Mouse (Mus musculus): Measurements from ENCODE around the gene Gm45021. TPM values are rescaled to one million over a fixed set of nuclear protein-coding genes. Genes with fewer than 3 reads are reported as not detected.
A peak's percentile ranks its signal among the peaks of the same experiment; 100 is the strongest.

The Gm45021 gene
- total RNA-seq, 2 experiments from 2014 or later: not detected

DNA sequence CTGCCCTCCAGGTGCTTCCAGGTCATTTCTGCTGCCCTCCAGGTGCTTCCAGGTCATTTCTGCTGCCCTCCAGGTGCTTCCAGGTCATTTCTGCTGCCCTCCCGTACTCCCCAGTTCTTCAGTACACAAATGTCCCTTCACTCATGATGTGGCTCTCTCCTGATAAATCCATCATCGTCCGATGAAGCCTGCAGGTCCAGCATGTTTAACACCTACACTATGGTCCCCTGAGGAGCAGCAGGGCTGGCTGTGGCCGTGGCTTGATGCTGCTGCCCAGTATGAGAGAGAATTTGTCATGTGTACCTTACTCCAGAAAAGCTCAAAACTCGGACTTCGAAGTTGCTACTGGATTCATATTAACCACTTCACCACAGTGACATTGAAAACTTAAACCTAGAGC is 52.0 kb downstream of the Gm45021 start:
- no peak for ATAC-seq (replicated peaks; ENCODE audit: low FRiP score, low TSS enrichment, poor library complexity, severe bottlenecking)

- peak; percentile 29; the same call in 1 of the 2 replicates for ATAC-seq (replicated peaks; ENCODE audit: low FRiP score, low TSS enrichment, poor library complexity, severe bottlenecking)
Measured at GRCm38 (mm10) chr6:48642764-48643292, 53.4 kb downstream of the Gm45021 start.

DNA sequence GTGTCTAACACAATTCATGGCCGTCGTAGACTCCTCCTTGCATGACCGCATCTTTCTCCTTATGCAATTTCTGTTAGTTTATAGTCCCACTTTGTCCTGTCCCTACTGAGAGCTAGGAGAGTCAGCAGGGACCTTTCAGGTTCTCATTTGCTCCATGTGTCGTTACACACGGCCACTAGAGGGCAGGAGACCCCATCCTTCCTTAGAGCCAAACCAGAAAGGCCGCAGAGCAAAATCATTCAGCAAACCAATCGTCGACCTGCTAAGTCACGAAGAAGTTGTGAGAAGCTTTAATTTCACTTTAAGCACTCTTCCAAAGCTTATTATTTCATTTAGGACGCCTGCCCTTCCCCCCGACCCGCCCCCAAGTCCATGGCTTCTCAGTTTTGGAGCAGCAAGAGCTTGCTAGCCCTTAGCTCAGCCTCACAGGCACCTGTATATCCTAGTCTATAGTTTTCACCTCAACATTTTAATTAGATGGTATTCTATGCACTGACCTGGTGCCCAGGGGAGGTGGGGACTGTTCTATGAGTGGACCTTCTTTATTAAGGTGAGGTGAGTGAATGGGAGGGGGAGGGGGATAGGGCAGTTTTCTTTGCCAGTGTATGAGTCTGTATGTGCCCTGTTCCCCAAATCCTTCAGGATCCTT is 56.4 kb downstream of the Gm45021 start:
- ATAC-seq (replicated peaks; ENCODE audit: low FRiP score, low TSS enrichment, poor library complexity, severe bottlenecking): peak; percentile 84

- no peak for ATAC-seq (replicated peaks; ENCODE audit: low FRiP score, low TSS enrichment, poor library complexity, severe bottlenecking)
Measured at GRCm38 (mm10) chr6:48646309-48646690, 56.9 kb downstream of the Gm45021 start.

GRCm38 (mm10) chr6:48646995-48647394 is 57.6 kb downstream of the Gm45021 start, which contains the start of gene Gimap8:
Gene Gimap8 (plus strand): TSS chr6:48647234.
- peak; percentile 75 for ATAC-seq (replicated peaks; ENCODE audit: low FRiP score, low TSS enrichment, poor library complexity, severe bottlenecking)

DNA sequence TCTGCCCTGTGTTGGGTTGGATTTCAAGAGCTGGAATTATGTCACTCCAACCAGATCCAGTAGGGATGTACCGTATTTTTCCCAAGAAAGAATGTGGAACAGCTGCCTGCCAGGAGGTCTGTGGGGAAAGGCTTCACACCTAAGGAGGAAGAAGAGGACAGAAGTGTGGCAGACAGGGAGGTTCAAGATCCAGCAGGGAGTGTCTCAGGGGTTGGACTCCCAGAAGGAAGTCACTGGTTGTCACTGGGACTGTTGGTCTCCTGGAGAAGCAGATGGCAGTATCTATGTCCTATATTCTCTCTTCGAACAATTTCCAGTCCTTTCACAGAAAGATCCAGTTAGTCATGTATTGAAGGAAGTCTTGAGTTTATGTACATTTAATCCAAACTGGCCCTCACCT is 58.2 kb downstream of the Gm45021 start:
- no peak for ATAC-seq (replicated peaks; ENCODE audit: low FRiP score, low TSS enrichment, poor library complexity, severe bottlenecking)

GRCm38 (mm10) chr6:48648779-48649178 is 59.4 kb downstream of the Gm45021 start:
- no peak for ATAC-seq (replicated peaks; ENCODE audit: low FRiP score, low TSS enrichment, poor library complexity, severe bottlenecking)

GRCm38 (mm10) chr6:48650041-48650440 is 60.6 kb downstream of the Gm45021 start:
- no peak for ATAC-seq (replicated peaks; ENCODE audit: low FRiP score, low TSS enrichment, poor library complexity, severe bottlenecking)

DNA sequence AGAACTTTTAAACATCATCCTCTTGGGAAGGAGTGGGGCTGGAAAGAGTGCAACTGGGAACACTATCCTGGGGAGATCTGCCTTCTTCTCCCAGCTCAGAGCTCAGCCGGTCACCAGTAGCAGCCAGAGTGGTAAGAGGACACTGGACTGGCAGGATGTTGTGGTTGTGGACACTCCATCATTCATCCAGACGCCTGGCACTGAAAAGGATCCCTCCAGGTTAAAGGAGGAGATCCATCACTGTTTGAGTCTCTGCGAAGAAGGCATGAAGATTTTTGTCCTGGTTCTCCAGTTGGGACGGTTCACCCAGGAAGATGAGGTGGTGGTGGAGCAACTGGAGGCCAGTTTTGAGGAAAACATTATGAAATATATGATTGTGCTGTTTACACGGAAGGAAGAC is 69.3 kb downstream of the Gm45021 start:
- ATAC-seq (replicated peaks; ENCODE audit: low FRiP score, low TSS enrichment, poor library complexity, severe bottlenecking): no peak

Other genes with a start within 250 kb of the Gm45021 start
- gene Krba1, start 194.0 kb upstream of the Gm45021 start, total RNA-seq (2014; fragmentation: Nextera tagmentation): 8.4 and 9.1 TPM in 2 replicates
- gene Krba1, start 194.0 kb upstream of the Gm45021 start, total RNA-seq (2017): 4.8 and 8.0 TPM in 2 replicates
- gene Zfp467, start 143.8 kb upstream of the Gm45021 start, total RNA-seq (2014; fragmentation: Nextera tagmentation): 0.33 and 0.67 TPM in 2 replicates
- 0.33 TPM in 1 of 2 replicates, not detected in the other for gene Zfp467, start 143.8 kb upstream of the Gm45021 start, total RNA-seq (2017)
- not detected in 2 replicates for gene Sspo, start 141.4 kb upstream of the Gm45021 start, total RNA-seq (2014; fragmentation: Nextera tagmentation)
- gene Sspo, start 141.4 kb upstream of the Gm45021 start, total RNA-seq (2017): not detected in 2 replicates
- not detected in 2 replicates for gene Atp6v0e2, start 52.0 kb upstream of the Gm45021 start, total RNA-seq (2014; fragmentation: Nextera tagmentation)
- not detected in 2 replicates for gene Atp6v0e2, start 52.0 kb upstream of the Gm45021 start, total RNA-seq (2017)
- gene Lrrc61, start 34.8 kb upstream of the Gm45021 start, total RNA-seq (2014; fragmentation: Nextera tagmentation): 8.7 and 17.0 TPM in 2 replicates
- gene Lrrc61, start 34.8 kb upstream of the Gm45021 start, total RNA-seq (2017): 1.8 and 3.3 TPM in 2 replicates
- gene Rarres2, start 16.8 kb upstream of the Gm45021 start, total RNA-seq (2014; fragmentation: Nextera tagmentation): not detected in 2 replicates
- 0.05 TPM in 1 of 2 replicates, not detected in the other for gene Rarres2, start 16.8 kb upstream of the Gm45021 start, total RNA-seq (2017)
- gene Repin1, start 4.3 kb downstream of the Gm45021 start, total RNA-seq (2014; fragmentation: Nextera tagmentation): 9.7 and 17.1 TPM in 2 replicates
- 9.8 and 14.7 TPM in 2 replicates for gene Repin1, start 4.3 kb downstream of the Gm45021 start, total RNA-seq (2017)
- not detected in 2 replicates for gene Gm44965, start 4.3 kb downstream of the Gm45021 start, total RNA-seq (2014; fragmentation: Nextera tagmentation)
- not detected in 2 replicates for gene Gm44965, start 4.3 kb downstream of the Gm45021 start, total RNA-seq (2017)
- 1.7 and 1.9 TPM in 2 replicates for gene Zfp775, start 12.5 kb downstream of the Gm45021 start, total RNA-seq (2014; fragmentation: Nextera tagmentation)
- gene Zfp775, start 12.5 kb downstream of the Gm45021 start, total RNA-seq (2017): 2.0 and 3.0 TPM in 2 replicates
- 1.9 and 4.2 TPM in 2 replicates for gene AI854703, start 37.2 kb downstream of the Gm45021 start, total RNA-seq (2014; fragmentation: Nextera tagmentation)
- 1.4 and 3.0 TPM in 2 replicates for gene AI854703, start 37.2 kb downstream of the Gm45021 start, total RNA-seq (2017)
- gene Gimap8, start 57.6 kb downstream of the Gm45021 start, total RNA-seq (2014; fragmentation: Nextera tagmentation): 7.1 and 7.8 TPM in 2 replicates
- 1.4 and 8.0 TPM in 2 replicates for gene Gimap8, start 57.6 kb downstream of the Gm45021 start, total RNA-seq (2017)
- 15.2 and 18.7 TPM in 2 replicates for gene Gimap9, start 86.5 kb downstream of the Gm45021 start, total RNA-seq (2014; fragmentation: Nextera tagmentation)
- 34.5 and 49.2 TPM in 2 replicates for gene Gimap9, start 86.5 kb downstream of the Gm45021 start, total RNA-seq (2017)
- gene Gimap4, start 94.9 kb downstream of the Gm45021 start, total RNA-seq (2014; fragmentation: Nextera tagmentation): 12.5 and 18.0 TPM in 2 replicates
- gene Gimap4, start 94.9 kb downstream of the Gm45021 start, total RNA-seq (2017): 3.0 and 61.5 TPM in 2 replicates
- gene Gimap6, start 118.6 kb downstream of the Gm45021 start, total RNA-seq (2014; fragmentation: Nextera tagmentation): 21.8 and 27.8 TPM in 2 replicates
- 48.2 and 58.4 TPM in 2 replicates for gene Gimap6, start 118.6 kb downstream of the Gm45021 start, total RNA-seq (2017)
- 2.9 TPM in 1 of 2 replicates, not detected in the other for gene Gm28053, start 129.0 kb downstream of the Gm45021 start, total RNA-seq (2014; fragmentation: Nextera tagmentation)
- gene Gm28053, start 129.0 kb downstream of the Gm45021 start, total RNA-seq (2017): 96.6 TPM in 1 of 2 replicates, not detected in the other
- 1.4 and 4.8 TPM in 2 replicates for gene Gimap7, start 129.0 kb downstream of the Gm45021 start, total RNA-seq (2014; fragmentation: Nextera tagmentation)
- 2.1 and 4.6 TPM in 2 replicates for gene Gimap7, start 129.0 kb downstream of the Gm45021 start, total RNA-seq (2017)
- 4.8 and 20.1 TPM in 2 replicates for gene Gimap1, start 149.4 kb downstream of the Gm45021 start, total RNA-seq (2014; fragmentation: Nextera tagmentation)
- gene Gimap1, start 149.4 kb downstream of the Gm45021 start, total RNA-seq (2017): 10.8 and 12.9 TPM in 2 replicates
- 6.1 and 11.7 TPM in 2 replicates for gene Gimap5, start 156.6 kb downstream of the Gm45021 start, total RNA-seq (2014; fragmentation: Nextera tagmentation)
- 1.5 and 5.8 TPM in 2 replicates for gene Gimap5, start 156.6 kb downstream of the Gm45021 start, total RNA-seq (2017)
- gene Gimap3, start 181.2 kb downstream of the Gm45021 start, total RNA-seq (2014; fragmentation: Nextera tagmentation): 6.4 and 19.7 TPM in 2 replicates
- gene Gimap3, start 181.2 kb downstream of the Gm45021 start, total RNA-seq (2017): 0.88 and 6.2 TPM in 2 replicates

Data from megakaryocyte-erythroid progenitor cell, adult 5-6 weeks (primary cell).